Mouse (Mus musculus): ENCODE data around the gene Tulp4. TPM values are rescaled to one million over a fixed set of nuclear protein-coding genes. Genes with fewer than 3 reads are reported as not detected.

Tulp4 gene
- 16.3 TPM for polyA plus RNA-seq (2014; fragmentation: Illumina TruSeq; extraction: RNeasy Lipid Tissue Mini Kit (QIAGEN cat#74804); ENCODE audit: insufficient read depth, low read depth, low replicate concordance)

GRCm38 (mm10) chr17:6106361-6107014 is at the start of gene Tulp4:
Gene Tulp4, plus strand, starts transcription at chr17:6106437.

GRCm38 (mm10) chr17:6079287-6080122 is 26.7 kb upstream of the Tulp4 start, which contains the start of the genes Serac1 and Gtf2h5:
Gene Serac1, minus strand, starts transcription at chr17:6079741.
Gene Gtf2h5, plus strand, starts transcription at chr17:6079786.

GRCm38 (mm10) chr17:6256400-6257069 is 150.3 kb downstream of the Tulp4 start, which contains the start of gene Tmem181a:
Gene Tmem181a, plus strand, starts transcription at chr17:6256860.

Other genes with a start within 250 kb of the Tulp4 start
- 3.7 TPM for gene Synj2, start 165.2 kb upstream of the Tulp4 start, polyA plus RNA-seq (2014; fragmentation: Illumina TruSeq; extraction: RNeasy Lipid Tissue Mini Kit (QIAGEN cat#74804); ENCODE audit: insufficient read depth, low read depth, low replicate concordance)
- 0.92 TPM for gene Serac1, start 26.7 kb upstream of the Tulp4 start, polyA plus RNA-seq (2014; fragmentation: Illumina TruSeq; extraction: RNeasy Lipid Tissue Mini Kit (QIAGEN cat#74804); ENCODE audit: insufficient read depth, low read depth, low replicate concordance)
- gene Gtf2h5, start 26.7 kb upstream of the Tulp4 start, polyA plus RNA-seq (2014; fragmentation: Illumina TruSeq; extraction: RNeasy Lipid Tissue Mini Kit (QIAGEN cat#74804); ENCODE audit: insufficient read depth, low read depth, low replicate concordance) = 84.4 TPM
- gene Tmem181a, start 150.4 kb downstream of the Tulp4 start, polyA plus RNA-seq (2014; fragmentation: Illumina TruSeq; extraction: RNeasy Lipid Tissue Mini Kit (QIAGEN cat#74804); ENCODE audit: insufficient read depth, low read depth, low replicate concordance) = 7.3 TPM
- 3.0 TPM for gene Dynlt1a, start 211.1 kb downstream of the Tulp4 start, polyA plus RNA-seq (2014; fragmentation: Illumina TruSeq; extraction: RNeasy Lipid Tissue Mini Kit (QIAGEN cat#74804); ENCODE audit: insufficient read depth, low read depth, low replicate concordance)